Mouse (Mus musculus): ENCODE measurements around the gene Cyb5r4.

DNA sequence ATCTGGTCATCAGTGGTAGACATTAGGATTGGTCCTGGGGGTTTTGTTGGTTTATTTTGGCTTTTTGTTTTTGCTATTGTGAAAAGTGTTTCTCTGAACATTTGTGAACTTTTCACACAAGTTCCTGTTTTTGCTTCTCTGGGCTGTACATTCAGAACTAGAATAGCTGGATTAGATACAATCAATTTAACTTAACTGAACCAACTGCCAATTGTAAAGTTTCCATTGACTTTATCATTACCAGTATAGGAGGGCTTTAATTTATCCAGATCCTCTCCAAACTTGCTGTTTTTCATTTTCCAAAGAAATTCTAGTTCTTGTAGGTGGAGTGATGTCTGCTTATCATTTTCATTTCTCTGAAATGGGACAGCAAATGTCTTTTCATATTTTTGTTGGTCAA is 32.0 kb upstream of the Cyb5r4 start:
- TF ChIP-seq CTCF (IDR thresholded peaks at IDR 0.05; ENCODE audit: extremely low read depth, insufficient read length, insufficient replicate concordance, low read depth, low read length) (no peak), POLR2A (IDR thresholded peaks at IDR 0.05; ENCODE audit: low read depth, low read length) (no peak)
